Mouse (Mus musculus) lung, embryonic 15.5 days (tissue): ENCODE data around the gene Cd274. TPM values are rescaled to one million over a fixed set of nuclear protein-coding genes. Genes with fewer than 3 reads are reported as not detected.
A peak's percentile ranks its signal among the peaks of the same experiment; 100 is the strongest.

Experiments used
- ATAC-seq: fragments of 200-750 bp; cut with Nextera tagmentation; 2 replicates; pipeline ENCODE4 v1.8.0; 2017; ENCODE audit warnings: moderate number of reproducible peaks, borderline replicate concordance; ENCODE audit not compliant: low FRiP score, low TSS enrichment; ENCODE audit errors: extremely low read depth
- H3K27ac ChIP-seq: fragments of 300-500 bp; sonication (generic); 2 replicates; pipeline ENCODE4 v1.5.1; 2015; ENCODE audit warnings: moderate library complexity, mild to moderate bottlenecking, inconsistent platforms
- H3K27me3 ChIP-seq: fragments of 300-500 bp; sonication (generic); 2 replicates; pipeline ENCODE4 v1.6.1; 2015; ENCODE audit warnings: inconsistent platforms
- H3K36me3 ChIP-seq: fragments of 300-500 bp; sonication (generic); 2 replicates; pipeline ENCODE4 v1.6.1; 2015; ENCODE audit warnings: inconsistent platforms
- H3K4me1 ChIP-seq: fragments of 300-500 bp; sonication (generic); 2 replicates; pipeline ENCODE4 v1.6.1; 2015; ENCODE audit warnings: inconsistent platforms
- H3K4me2 ChIP-seq: fragments of 300-500 bp; sonication (generic); 2 replicates; pipeline ENCODE4 v1.6.1; 2015; ENCODE audit warnings: inconsistent platforms, mild to moderate bottlenecking, moderate library complexity
- H3K4me3 ChIP-seq: fragments of 300-500 bp; sonication (generic); 2 replicates; pipeline ENCODE4 v1.5.1; 2015; ENCODE audit warnings: mild to moderate bottlenecking, inconsistent platforms
- H3K9ac ChIP-seq: fragments of 300-500 bp; sonication (generic); 2 replicates; pipeline ENCODE4 v1.6.1; 2015; ENCODE audit warnings: inconsistent platforms
- H3K9me3 ChIP-seq: fragments of 300-500 bp; sonication (generic); 2 replicates; pipeline ENCODE4 v1.6.1; 2016; ENCODE audit warnings: inconsistent platforms
- WGBS: fragments of 180-500 bp; shearing (Covaris S2); methylation state at CpG from one replicate; pipeline ENCODE4 v1.1.7; 2015; 5-methylcytosine and 5-hydroxymethylcytosine counted together
- polyA plus RNA-seq: library from polyadenylated mRNA; unstranded; fragments of >200 nt; fragmentation: Nextera tagmentation; extraction: Ambion mirVana; gene quantifications from 2 replicates; pipeline ENCODE4 v1.2.1, GENCODE M21; 2015

Gene Cd274
- polyA plus RNA-seq, 1 experiment from 2014 or later: 0.74 TPM

- no peaks in the 10 kb centered on the region for H3K9me3 ChIP-seq
- no peaks in the 10 kb centered on the region for H3K36me3 ChIP-seq
- WGBS: 5% methylated on average over 9 of the region's 9 CpGs
- H3K4me1 ChIP-seq: peaks cover 16% of the 10 kb centered on the region
- H3K4me2 ChIP-seq: peak overlapping the region; percentile 5
- H3K27ac ChIP-seq: peak overlapping the region; percentile 29; the same call in 1 of the 2 replicates
- no peaks in the 10 kb centered on the region for H3K27me3 ChIP-seq
- H3K9ac ChIP-seq: no peak overlapping the region
- no peak overlapping the region for H3K4me3 ChIP-seq
- ATAC-seq: no peak
Measured at GRCm38 (mm10) chr19:29418661-29419115, 51.4 kb downstream of the Cd274 start.

GRCm38 (mm10) chr19:29419506-29419905 lies 52.3 kb downstream of the Cd274 start:
- Histone ChIP-seq H3K9ac (no peak overlapping the region), H3K4me1 (peaks cover 16% of the 10 kb centered on the region), H3K36me3 (no peaks in the 10 kb centered on the region), H3K27me3 (no peaks in the 10 kb centered on the region), H3K4me2 (no peak overlapping the region), H3K9me3 (no peaks in the 10 kb centered on the region), H3K4me3 (no peak overlapping the region), H3K27ac (no peak overlapping the region)
- no peak for ATAC-seq
- 43% methylated on average over 3 of the region's 3 CpGs for WGBS

- Histone ChIP-seq H3K36me3 (no peaks in the 10 kb centered on the region), H3K9me3 (no peaks in the 10 kb centered on the region), H3K4me2 (no peak overlapping the region), H3K4me1 (peaks cover 16% of the 10 kb centered on the region), H3K27me3 (no peaks in the 10 kb centered on the region), H3K9ac (no peak overlapping the region), H3K27ac (no peak overlapping the region), H3K4me3 (no peak overlapping the region)
- no peak for ATAC-seq
Measured at GRCm38 (mm10) chr19:29419946-29420345, 52.7 kb downstream of the Cd274 start.

GRCm38 (mm10) chr19:29420397-29420796 lies 53.1 kb downstream of the Cd274 start:
- peaks cover 16% of the 10 kb centered on the region for H3K4me1 ChIP-seq
- H3K27ac ChIP-seq: no peak overlapping the region
- no peaks in the 10 kb centered on the region for H3K27me3 ChIP-seq
- no peak for ATAC-seq
- H3K36me3 ChIP-seq: no peaks in the 10 kb centered on the region
- no peak overlapping the region for H3K4me3 ChIP-seq
- no peaks in the 10 kb centered on the region for H3K9me3 ChIP-seq
- no peak overlapping the region for H3K4me2 ChIP-seq
- 80% methylated on average over 8 of the region's 8 CpGs for WGBS
- no peak overlapping the region for H3K9ac ChIP-seq

GRCm38 (mm10) chr19:29422013-29422645 lies 54.9 kb downstream of the Cd274 start:
- no peak for ATAC-seq
- Histone ChIP-seq H3K27ac (no peak overlapping the region), H3K4me3 (no peak overlapping the region), H3K9me3 (no peaks in the 10 kb centered on the region), H3K27me3 (no peaks in the 10 kb centered on the region), H3K4me2 (no peak overlapping the region), H3K36me3 (no peaks in the 10 kb centered on the region), H3K4me1 (peaks cover 16% of the 10 kb centered on the region), H3K9ac (no peak overlapping the region)
- WGBS: 88% methylated on average over 16 of the region's 16 CpGs

- no peak for ATAC-seq
- H3K4me1 ChIP-seq: peaks cover 16% of the 10 kb centered on the region
- H3K9me3 ChIP-seq: no peaks in the 10 kb centered on the region
- no peak overlapping the region for H3K4me2 ChIP-seq
- H3K27ac ChIP-seq: no peak overlapping the region
- H3K27me3 ChIP-seq: no peaks in the 10 kb centered on the region
- H3K4me3 ChIP-seq: no peak overlapping the region
- WGBS: 80% methylated on average over 7 of the region's 7 CpGs
- no peak overlapping the region for H3K9ac ChIP-seq
- H3K36me3 ChIP-seq: no peaks in the 10 kb centered on the region
Measured at GRCm38 (mm10) chr19:29422796-29423195, 55.5 kb downstream of the Cd274 start.

- Histone ChIP-seq H3K4me2 (no peak overlapping the region), H3K9me3 (no peaks in the 10 kb centered on the region), H3K27ac (no peak overlapping the region), H3K27me3 (no peaks in the 10 kb centered on the region), H3K36me3 (no peaks in the 10 kb centered on the region), H3K9ac (no peak overlapping the region), H3K4me3 (no peak overlapping the region), H3K4me1 (no peaks in the 10 kb centered on the region)
- 74% methylated on average over 3 of the region's 3 CpGs for WGBS
- no peak for ATAC-seq
Measured at GRCm38 (mm10) chr19:29430516-29430915, 63.3 kb downstream of the Cd274 start.

- H3K4me2 ChIP-seq: no peak overlapping the region
- no peak for ATAC-seq
- WGBS: 63% methylated on average over 3 of the region's 3 CpGs
- H3K4me3 ChIP-seq: no peak overlapping the region
- H3K9ac ChIP-seq: no peak overlapping the region
- H3K27me3 ChIP-seq: no peaks in the 10 kb centered on the region
- H3K4me1 ChIP-seq: no peaks in the 10 kb centered on the region
- H3K27ac ChIP-seq: no peak overlapping the region
- no peaks in the 10 kb centered on the region for H3K9me3 ChIP-seq
- no peaks in the 10 kb centered on the region for H3K36me3 ChIP-seq
Measured at GRCm38 (mm10) chr19:29430953-29431352, 63.7 kb downstream of the Cd274 start.

GRCm38 (mm10) chr19:29436793-29437479 lies 69.7 kb downstream of the Cd274 start:
- Histone ChIP-seq H3K9ac (no peak overlapping the region), H3K27ac (no peak overlapping the region), H3K27me3 (no peaks in the 10 kb centered on the region), H3K36me3 (no peaks in the 10 kb centered on the region), H3K9me3 (no peaks in the 10 kb centered on the region), H3K4me2 (no peak overlapping the region), H3K4me3 (no peak overlapping the region), H3K4me1 (no peaks in the 10 kb centered on the region)
- ATAC-seq: no peak
- WGBS: 83% methylated on average over 18 of the region's 18 CpGs

Other genes starting within 250 kb of the Cd274 start
- gene Jak2, start 115.6 kb upstream of the Cd274 start, polyA plus RNA-seq: 7.7 and 8.3 TPM in 2 replicates
- gene Insl6, start 42.1 kb upstream of the Cd274 start, polyA plus RNA-seq: 1.2 and 3.3 TPM in 2 replicates
- gene Rln1, start 32.8 kb upstream of the Cd274 start, polyA plus RNA-seq: 0.47 TPM in 1 of 2 replicates, not detected in the other
- 45.3 and 56.9 TPM in 2 replicates for gene Plgrkt, start 65 bp upstream of the Cd274 start, polyA plus RNA-seq
- gene Pdcd1lg2, start 43.5 kb downstream of the Cd274 start, polyA plus RNA-seq: 0.09 TPM in 2 replicates
- gene Ric1, start 154.8 kb downstream of the Cd274 start, polyA plus RNA-seq: 11.7 and 12.5 TPM in 2 replicates